Mouse (Mus musculus) erythroid progenitor cell, adult 5-6 weeks (primary cell): ENCODE data around the gene Prr19. TPM values are rescaled to one million over a fixed set of nuclear protein-coding genes. Genes with fewer than 3 reads are reported as not detected.

Experiments used
- ATAC-seq: replicated peaks from 2 replicates; pipeline ENCODE4 v1.8.0; 2016; ENCODE audit warnings: moderate number of reproducible peaks, mild to moderate bottlenecking, moderate TSS enrichment, inconsistent platforms; ENCODE audit not compliant: poor library complexity, low FRiP score, severe bottlenecking
- total RNA-seq, 2 experiments: library from RNA; stranded (forward) in 1 of 2; stranded (reverse) in 1 of 2; fragments of 150-400 nt in 1 of 2; fragments of 186-747, 209-891 nt in 1 of 2; gene quantifications; 2 replicates each; pipeline versions ENCODE4 v1.2.3 to v1.2.4; 2015 to 2017; ENCODE audit warnings: low replicate concordance in 2 of 2

The Prr19 gene
- total RNA-seq, 2 experiments from 2014 or later, result not detected

DNA sequence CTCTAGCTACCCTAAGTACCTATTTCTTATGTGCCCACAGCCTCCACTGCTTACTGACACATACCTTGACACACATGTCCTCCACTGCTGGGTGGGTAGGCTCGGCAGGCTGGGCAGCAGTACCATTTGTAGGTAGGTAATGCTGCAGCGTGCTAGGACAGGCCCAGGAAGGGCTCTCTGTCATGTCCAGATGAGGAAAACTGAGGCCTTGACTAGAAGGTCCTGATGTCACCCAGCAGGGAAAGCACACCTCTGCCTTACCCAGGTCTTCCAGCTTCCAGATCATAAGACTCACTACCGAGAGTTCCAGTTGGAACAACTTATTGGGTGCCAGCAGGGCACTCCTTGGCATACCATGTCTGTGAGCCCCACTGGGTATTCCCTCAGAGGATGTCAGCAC lies 26.2 kb upstream of the Prr19 start:
- no peak for ATAC-seq

DNA sequence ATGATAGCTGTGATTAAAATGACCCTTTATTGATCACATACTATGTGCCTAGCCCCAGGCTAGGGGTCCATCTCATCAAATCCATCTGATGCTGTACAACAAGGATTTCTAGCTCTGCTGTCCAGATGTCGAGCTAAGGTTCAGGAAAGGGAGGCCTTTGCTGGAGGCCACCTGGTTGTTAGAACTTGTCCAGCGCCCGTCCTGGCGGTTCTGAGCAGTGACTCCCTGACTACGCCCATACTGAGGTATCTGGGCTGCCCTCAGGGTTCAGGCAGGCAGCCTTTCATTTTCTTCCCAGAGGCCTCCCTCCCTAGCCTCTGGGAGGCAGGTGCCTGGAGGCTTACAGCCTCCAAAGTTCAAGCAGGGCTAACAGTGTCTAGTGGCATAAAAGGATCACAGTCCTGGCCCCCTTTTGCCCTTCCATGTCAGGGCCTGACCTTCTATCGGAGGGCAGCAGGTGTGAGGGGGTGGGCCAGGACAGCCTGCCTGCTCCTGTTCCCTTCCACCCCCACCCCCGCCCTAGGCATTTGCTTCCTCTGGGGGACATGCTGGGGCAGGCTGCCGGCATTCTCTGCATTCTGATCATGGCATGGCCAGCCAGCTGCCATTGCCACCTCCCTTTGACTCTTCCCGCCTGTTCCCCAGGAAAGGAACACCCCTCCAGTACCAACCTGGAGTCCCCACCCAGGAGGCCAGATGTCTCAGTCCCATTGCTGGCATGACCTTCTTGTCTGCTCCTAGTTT lies 25.5 kb upstream of the Prr19 start:
- ATAC-seq, result no peak

DNA sequence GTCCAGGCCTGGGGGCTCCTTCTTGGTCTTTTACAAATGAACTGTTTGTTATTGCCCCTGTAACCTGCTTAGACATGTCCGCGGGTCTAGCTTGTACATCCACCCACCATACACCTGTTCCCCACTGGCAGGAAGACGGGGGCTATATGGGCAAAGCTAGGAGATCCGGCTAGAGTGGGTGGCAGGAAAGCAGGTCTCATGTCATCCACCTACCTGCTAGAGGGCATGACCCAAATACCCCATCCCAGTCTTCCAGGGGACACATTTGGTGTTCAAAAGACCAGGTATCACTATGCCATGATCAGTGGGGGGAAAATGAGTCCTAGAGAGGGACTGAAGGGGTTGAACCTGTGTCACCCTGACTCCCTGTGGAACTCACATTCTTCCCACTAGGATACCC lies 23.8 kb upstream of the Prr19 start:
- ATAC-seq, result no peak

DNA sequence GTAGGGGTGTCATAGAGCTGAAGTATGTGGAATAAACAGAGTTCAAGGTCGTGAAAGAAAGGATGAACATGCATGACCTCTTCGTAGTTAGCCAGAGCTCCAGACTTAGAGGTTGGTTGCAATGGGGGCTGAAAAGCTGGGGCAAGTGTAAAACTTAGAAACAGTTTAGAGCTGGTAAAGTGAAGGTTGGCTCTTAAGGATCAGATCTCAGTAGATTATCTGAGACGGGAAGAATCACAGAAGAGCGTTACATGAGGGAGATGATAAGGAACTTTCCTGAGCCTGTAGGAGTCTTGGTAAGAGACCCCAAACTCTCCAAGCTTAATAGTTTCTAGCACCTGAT lies 23.2 kb upstream of the Prr19 start:
- ATAC-seq, result no peak

DNA sequence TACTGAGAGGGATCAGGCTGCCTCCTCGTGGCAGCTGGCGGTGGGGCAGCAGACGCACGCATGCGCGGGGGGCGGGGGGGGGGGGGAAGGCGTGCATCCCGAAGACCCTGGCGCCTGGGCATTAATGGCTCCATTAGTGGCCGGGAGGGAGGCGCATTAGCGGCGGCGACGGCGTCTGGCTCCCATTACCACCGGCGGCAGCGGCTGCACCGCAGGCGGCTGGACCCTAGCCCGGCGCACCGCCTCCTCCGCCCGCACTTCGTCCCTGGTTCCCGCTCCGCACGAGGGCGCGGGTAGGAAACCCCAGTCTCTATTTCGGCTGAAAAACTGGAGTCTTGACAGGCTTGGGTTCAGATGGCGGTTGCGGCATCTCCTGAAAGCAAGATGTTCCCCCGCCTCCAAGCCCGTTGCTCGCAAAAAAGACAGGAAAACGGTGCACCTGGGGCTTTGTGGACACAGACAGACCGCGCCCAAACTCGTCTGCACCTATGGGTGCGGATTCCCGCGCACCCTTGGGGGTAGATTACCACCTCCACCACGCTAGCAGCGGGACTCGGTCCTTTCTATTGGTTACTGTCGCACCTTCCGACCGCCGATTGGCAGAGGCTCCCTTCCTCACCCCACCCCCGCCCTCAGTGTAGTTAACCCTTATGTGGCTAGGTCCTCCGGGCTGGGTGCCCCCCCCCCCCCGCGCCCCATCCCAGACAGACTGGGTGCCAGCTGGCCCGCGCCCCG lies 22.7 kb upstream of the Prr19 start:
- peak; percentile 55 for ATAC-seq

DNA sequence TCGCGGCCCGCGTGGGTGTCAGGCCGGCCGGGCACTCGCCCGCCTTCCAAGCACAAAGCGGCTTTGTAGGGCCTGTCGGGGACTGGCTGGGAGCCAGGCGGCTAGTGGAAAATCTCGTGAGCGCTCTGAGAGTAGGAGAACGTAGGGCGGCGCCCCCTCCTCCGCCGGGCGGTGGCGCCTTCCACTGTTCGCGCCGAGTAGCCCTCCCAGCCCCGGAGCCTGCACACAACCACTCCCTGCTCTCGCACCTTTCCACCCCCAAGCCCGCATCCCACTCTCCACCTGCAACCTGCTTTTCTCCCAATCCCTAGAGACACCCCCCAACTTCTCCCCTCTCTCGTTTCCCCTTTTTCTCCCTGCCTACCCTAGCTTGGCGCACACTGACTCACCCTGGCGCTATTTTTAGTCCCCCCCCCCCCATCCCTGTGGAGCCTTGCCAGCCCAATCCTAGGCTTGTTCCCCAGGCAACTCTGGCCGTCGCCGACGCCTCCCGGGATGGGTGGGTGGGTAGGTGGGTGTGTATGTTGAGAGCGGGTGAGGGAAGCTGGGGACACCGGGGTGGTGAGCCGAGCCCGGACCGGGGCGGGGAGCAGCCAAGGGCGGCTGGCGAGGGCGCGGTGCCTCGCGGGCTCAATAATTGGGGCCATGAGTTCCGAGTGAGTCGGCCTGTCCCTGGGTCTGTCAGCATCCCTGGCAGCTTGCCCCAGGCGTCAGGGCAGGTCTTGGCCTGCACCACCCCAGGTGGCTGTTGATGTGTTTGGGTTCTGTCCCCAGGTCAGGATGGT lies 21.9 kb upstream of the Prr19 start:
- ATAC-seq, result 0 out of 2 replicates have a peak, but pooled peaks have one; percentile 12

DNA sequence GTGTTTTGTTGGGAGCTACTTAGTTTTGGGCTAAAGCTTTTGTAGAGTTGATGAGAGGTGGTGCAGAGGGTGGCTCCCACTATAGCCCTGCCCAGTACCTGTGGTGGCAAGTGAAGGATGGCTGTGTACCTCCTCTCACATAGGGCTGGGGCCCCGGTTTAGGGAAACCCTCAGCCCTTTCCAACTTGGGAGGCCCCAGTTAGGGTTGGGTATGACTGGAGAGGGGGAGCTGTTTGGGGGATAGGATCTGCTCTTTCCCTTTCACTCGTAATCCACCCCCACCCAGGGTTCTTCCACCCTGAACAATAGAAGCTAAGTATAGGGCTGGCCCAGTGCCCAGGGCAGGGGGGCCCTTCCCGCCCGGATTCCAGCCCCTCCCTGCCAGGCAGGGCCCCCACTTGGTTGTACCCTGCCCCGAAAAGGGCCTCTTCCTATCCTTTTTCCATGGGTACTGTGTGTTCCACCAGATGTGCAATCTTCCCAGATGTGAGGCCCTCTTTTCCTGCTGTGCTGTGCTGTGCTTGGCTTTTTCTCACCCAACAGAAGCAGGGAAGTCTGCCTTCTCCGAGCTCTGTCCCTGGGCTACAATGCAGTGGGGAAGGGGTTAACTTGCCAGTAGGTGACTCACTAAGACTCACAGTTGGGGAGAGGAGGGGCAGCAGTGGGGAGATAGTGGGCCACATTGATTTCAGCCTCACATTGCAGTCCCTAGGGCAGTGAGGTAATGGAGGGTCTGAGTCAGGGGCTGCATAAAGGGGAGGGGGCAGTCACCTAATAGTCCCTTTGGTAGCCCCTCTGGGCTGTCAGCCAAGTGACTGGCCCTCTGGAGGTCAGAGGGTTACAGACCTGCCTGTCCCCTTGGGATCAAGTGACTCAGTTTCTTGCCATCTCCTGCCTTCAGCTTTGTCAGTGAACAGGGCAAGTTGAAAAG lies 21.1 kb upstream of the Prr19 start:
- no peak for ATAC-seq

DNA sequence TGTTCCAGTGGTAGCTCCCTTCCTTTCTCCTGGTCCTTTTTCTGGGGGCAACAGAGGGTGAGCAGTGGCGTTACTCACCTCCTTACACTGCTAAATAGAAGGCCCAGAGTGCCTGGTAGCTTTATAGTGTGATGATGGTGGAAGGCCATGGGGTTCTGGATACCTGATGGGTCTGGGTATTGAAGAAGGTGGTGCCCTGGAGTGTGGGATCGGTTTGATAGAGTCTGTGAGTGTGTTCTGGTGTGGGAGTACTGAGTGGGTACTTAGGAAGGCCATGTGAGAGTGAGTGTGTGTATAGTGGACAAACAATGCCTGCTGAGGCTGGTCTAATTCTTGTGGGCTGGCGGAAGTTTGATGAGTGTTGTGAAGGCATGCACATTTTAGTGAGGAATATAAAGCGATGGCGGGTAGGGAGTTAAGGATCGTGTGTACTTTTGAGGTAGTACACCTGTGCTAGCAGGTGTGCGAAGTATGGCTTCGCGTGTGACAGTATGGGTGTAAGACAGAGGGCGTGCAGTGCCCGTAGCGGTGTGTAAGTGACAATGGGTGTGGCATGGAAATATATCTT lies 20.0 kb upstream of the Prr19 start:
- peak; percentile 56 for ATAC-seq

DNA sequence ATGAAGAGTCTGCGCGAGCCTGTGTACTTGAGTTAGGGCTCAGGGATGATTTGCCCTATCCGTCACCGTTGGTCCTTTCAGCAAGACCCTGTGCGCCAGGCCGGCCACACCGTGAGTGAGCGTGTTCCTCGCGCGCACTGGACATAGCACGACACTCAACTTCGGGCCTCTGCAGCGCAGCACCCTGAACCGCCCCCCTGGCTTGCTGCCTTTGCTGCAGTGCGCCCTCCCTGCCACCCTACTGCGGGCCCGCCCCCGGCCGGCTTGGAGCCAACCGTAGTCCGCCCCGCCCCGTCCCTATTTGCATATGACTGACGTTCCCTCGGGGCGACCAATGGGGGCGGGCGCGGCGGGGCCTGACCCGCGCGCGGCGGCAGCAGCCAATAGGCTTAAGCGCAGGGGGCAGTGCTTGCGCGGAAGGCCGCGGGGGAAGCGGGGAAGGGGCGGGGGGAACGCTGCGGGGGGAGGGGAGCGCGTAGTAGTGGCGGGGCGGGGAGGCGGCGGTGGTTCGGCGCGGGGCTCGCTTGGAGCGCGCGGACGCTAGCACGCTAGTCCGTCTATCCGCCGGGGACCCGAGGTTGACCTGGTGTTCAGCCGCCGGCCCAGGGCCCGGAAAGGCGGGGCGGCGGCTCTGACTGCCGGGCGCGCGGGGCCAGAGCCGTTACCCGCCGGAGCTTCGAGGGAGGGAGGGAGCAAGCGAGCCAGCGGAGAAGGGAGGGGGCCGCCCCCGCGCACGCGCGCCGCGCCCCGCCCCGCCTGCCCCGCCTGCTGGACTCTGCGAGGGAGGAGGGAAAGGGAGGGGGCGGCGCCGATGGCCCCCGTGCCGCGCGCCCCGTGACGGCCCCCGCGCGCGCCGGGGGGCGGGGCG lies 19.2 kb upstream of the Prr19 start:
- ATAC-seq, result peak; percentile 75

DNA sequence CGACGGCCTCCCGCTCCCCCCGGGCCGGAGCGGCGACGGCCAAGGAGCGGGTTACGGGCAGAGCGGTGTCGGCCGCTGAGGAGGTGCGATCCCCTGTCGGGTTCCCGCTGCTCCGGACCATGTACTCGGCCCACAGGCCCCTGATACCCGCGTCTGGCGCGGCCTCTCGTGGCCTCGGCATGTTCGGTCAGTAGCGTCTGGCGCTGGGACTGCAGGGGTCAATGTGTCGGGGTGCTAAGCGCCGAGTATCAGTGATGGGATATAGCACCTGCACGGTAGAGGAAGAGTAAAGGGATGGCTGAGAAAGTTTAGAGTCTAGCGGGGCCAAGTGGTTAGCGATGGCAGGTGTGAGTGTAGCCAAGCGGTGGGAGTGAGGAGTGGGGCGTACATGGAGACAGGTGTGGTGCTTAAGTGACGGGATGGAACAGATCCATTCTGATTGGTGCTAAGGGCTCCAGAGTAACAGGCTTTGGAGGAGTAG lies 18.4 kb upstream of the Prr19 start:
- ATAC-seq, result no peak

DNA sequence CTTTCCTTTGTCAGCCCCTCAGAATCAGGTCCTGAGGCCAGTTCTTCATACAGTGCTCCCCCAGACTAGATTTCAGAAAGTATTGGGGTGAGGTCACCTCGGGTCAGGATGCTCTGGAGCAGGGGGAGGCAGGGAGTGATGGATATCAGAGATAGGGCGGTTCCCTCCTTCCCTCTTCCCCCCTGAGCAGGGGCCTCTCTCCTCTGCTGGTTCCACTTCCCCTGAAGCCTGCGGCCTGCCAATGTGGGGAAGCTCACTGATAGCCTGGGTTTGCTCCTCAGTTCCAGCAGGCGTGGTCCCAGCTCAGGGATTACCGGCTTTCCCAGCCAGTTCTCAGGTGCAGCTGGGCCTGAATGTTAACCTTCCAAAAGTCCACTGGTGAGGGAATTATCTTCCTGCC lies 17.6 kb upstream of the Prr19 start:
- no peak for ATAC-seq

DNA sequence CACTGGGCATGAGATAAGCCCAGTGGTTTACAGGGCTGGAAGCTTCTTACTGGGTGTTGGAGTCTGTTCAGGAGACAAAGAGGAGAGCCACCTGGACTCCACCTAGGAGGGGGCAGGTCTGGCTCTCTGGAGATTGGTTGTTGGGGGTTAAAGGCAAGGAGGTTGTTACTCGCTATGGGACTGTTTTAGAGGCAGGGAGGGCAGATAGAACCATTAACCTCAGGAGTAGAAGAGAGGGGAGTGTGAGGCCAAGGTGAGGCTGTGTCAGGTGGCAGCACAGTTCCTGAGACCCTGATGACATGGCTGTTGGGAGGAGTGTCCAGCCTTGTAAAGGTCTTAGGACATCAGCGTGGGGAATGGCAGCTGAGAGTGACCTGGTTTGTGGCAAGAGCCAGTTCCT lies 17.0 kb upstream of the Prr19 start:
- ATAC-seq, result no peak

DNA sequence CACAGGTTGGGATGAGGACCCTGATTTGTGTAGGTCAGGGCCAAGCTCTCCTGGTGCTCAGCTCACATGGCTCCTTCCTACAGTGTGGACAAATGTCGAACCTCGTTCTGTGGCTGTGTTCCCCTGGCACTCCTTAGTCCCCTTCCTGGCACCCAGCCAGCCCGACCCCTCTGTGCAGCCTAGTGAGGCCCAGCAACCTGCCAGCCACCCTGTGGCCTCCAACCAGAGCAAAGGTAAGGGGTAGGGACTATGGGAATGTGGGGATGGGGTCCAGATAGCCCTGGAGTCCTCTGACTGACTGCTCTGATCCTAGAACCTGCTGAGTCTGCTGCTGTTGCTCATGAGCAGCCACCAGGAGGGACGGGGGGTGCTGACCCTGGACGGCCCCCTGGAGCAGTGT lies 16.4 kb upstream of the Prr19 start:
- no peak for ATAC-seq

DNA sequence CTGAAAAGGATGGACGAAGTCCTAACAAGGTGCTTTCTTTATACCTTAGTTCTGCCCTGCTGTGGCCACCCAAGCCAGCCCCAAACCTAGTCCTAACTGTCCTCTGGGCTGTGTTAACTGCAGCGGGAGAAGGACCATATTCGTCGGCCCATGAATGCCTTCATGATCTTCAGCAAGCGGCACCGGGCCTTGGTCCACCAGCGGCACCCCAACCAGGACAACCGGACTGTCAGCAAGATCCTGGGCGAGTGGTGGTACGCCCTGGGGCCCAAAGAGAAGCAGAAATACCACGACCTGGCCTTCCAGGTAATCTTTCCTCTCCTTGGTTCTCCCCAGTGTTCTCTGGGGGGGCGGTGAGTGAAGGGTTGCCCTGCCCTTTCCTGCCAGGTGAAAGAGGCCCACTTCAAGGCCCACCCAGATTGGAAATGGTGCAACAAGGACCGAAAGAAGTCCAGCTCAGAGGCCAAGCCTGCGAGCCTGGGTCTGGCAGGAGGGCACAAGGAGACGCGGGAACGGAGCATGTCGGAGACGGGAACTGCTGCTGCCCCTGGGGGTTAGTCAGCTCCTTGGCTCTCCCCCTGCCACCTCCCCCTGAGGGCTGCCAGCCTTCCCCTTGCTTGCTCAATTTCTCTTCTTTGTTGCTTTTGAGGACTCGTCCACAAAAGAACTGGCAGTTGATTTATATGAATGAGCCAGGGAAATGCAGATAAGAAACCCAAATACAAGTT lies 15.5 kb upstream of the Prr19 start:
- no peak for ATAC-seq

DNA sequence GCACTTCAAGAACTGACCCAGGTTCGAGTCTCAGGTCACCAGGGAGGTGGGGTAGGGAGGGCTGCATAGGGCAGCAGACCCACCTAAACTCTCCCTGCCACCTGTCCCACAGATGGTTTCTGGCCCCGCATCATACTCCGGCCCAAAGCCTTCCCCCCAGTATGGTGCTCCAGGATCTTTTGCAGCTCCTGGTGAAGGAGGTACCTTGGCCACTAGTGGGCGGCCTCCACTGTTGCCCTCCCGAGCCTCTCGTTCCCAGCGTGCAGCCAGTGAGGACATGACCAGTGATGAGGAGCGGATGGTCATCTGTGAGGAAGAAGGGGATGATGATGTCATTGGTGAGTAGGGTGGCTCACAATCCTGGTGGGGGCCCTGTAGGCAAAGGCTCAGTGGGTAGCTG lies 14.2 kb upstream of the Prr19 start:
- no peak for ATAC-seq

DNA sequence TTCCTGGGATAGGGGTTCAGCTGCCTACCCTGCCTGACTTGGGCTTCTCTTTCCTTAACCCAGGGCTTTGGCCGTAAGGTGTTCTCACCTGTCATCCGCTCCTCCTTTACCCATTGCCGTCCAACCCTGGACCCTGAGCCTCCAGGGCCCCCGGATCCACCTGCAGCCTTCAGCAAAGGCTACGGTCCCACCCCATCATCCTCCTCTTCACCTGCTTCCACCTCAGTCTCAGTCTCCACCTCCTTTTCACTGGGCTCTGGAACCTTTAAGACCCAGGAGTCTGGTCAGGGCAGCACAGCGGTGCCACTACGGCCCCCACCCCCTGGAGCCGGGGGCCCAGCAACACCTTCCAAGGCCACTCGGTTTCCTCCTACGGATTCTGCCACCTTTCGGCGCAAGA lies 13.2 kb upstream of the Prr19 start:
- ATAC-seq, result no peak

DNA sequence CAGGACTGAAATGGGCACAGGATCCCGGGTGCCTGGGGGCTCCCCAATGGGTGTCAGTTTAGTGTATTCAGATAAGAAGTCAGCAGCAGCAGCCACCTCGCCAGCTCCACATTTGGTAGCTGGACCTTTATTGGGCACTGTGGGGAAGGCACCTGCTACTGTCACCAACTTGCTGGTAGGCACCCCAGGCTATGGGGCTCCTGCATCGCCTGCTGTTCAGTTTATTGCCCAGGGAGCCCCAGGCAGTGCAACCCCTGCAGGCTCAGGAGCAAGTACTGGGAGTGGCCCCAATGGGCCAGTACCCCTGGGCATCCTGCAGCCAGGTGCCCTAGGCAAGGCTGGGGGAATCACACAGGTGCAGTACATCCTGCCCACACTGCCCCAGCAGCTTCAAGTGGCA lies 12.5 kb upstream of the Prr19 start:
- ATAC-seq, result no peak

DNA sequence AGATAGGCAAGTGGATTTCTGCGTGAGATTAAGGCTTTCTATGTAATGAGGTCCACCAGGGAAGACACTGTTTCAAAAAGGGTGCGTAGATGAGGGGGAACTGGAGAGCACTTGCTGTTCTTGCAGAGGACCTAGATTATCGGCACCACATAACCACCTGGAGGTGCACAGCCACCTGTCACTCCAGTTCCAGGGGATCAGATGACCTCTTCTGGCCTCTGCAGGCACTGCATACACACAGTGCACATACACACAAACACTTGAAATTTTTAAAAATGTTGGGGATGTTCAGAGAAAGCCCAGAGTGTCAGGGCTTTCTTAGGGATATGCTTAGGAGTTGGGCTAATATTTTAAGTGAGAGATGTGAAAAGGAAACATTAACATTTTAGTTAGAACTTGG lies 11.3 kb upstream of the Prr19 start:
- ATAC-seq, result no peak
